Mouse (Mus musculus) 416B (cell line): ENCODE data around the gene Pnrc1.
"Not testable (repeated sequence)": the region's sequence is repeated elsewhere in the genome, so short reads cannot be mapped to it uniquely, and the experiment has no call there.

Experiments used
- DNase-seq: peaks from one replicate; pipeline ENCODE4 v3.0.0; 2011; ENCODE audit warnings: low read depth

The Pnrc1 gene

GRCm38 (mm10) chr4:33290002-33290401 is at the start of gene Pnrc1:
Pnrc1 (minus strand) TSS chr4:33290163.
- peak; percentile 94 for DNase-seq

DNA sequence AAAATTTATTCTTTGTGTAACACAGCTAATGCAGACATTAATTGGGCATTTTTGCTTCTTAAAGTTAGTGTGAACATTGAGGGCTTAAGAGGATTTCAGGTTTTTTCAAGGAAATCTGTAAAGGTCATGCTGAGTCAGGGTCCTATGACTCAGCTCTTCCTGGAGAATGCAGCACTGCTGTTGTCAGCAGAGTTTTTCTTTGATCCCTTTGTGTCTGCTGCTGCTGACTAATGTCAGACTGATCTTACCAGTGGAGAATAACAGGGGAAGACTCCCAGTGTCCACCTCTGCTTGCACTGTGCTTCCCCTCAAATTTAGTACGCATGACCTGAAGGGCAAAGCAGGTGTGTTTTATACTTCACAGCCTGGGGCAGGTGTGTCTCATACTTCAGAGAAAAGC is 48.0 kb upstream of the Pnrc1 start:
- DNase-seq = peak; percentile 86

- DNase-seq = peak; percentile 43
Observed at GRCm38 (mm10) chr4:33332956-33333455, 43.0 kb upstream of the Pnrc1 start.

GRCm38 (mm10) chr4:33331147-33331546 is 41.2 kb upstream of the Pnrc1 start:
- peak; percentile 62 for DNase-seq

DNA sequence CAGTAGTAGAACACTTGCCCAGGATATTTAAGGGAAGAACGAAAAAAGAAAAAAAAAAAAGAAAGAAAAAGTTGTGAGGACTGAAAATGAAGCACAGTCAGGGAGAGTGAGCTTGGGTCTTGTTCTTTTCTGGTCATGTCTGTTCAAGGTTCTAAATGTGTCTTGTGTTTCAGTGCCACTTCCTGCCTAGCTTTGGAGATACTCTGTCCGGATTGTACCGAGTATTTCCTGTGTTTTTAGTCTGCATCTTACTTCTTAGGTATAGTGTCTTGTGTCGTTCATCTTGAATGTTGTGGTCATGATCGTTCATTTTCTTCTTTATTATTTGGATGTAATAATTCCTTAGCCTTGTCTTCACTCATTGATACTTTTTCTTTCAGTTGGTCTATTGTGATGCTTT is 25.9 kb upstream of the Pnrc1 start:
- DNase-seq = peak; percentile 40

GRCm38 (mm10) chr4:33314150-33314549 is 24.2 kb upstream of the Pnrc1 start:
- DNase-seq = not testable (repeated sequence)

GRCm38 (mm10) chr4:33310840-33311437 is 21.0 kb upstream of the Pnrc1 start:
- DNase-seq = peak; percentile 32

DNA sequence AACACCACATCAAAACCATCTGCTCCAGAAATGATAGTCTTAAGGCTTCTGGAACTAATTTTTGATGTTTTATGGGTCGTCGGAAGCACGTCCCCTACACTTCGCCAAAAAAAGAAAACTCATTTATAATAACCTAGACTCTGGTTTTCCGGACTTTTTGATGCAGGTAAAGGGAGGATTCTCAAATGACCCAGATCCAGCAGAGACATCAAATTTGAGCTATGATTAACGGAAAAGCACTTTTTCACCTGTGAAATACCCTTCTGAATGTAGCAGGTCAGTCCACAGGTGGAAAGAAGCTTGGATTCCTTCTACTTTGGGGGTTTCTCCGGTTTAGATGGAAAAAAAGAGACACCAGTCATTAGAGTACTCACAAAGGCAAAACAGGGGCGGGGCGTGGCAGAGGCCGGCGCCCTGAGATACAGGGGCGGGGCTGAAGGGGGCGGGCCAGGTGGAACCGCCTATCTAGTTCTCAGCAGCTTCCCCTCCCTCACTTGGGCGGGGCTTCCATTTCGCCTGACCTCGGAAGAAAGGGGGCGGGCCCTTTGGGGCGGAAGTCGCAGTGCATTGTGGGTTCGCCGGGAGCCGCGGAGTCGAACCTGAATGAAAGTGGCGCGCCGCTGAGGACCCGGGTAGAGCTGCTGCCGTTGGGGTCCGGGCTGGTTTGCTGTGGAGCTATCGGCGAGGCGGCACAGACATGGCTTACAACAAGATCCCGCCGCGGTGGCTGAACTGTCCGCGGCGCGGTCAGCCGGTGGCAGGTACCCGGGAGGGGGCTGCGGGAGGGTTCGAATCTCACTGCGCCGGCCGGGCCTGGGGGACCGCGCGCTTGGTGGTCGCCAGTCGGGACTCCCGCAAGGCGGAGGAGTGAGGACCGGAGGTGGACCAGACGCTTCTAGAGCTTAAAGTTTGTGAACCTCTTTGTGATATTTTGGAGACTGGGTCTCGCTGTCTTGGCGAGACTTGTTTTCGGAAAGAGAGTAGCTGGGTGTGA is 20.1 kb upstream of the Pnrc1 start, which contains the start of gene Rngtt:
Gene Rngtt (plus strand): TSS at position 548 of the 994 bp plus-strand sequence.
- DNase-seq = peak; percentile 98

DNA sequence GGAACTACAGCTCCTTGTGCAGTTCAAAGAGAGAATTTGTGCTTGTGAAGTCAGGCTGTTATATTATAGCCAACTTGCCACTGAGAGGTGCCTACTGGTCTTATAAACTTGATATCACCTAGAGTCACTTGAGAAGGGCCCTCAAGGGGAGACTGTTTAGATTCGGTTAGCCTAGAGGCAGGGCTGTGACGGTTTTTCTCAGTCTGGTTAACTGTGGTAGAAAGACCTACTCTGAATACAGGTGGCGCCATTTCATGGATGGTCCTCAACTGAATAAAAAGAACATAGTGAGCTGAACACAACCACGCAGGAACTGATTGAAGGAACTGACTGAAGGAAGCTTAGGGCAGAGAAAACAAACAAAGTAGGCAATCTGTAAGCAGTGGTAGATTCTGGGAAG is 17.2 kb upstream of the Pnrc1 start:
- DNase-seq = peak; percentile 42

DNA sequence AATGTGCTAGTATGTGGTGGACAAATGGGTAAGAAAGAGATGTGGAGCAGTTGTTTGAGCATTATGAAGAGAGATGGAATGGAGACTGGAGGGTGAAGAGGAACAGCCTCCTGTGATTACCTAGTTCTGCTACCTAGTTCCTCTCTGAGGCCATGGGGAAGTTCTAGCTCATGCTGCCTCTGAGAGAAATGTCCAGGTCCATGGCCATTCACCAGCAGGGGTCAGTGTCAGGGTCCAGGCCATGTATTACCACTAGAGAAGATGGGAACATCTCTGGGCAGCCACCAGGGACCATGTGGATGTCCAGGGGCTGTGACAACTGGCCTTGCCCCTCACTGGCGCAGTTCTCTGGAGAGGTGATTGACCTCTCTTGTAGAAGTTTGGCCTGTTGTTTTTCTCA is 13.1 kb upstream of the Pnrc1 start:
- DNase-seq = no peak

DNA sequence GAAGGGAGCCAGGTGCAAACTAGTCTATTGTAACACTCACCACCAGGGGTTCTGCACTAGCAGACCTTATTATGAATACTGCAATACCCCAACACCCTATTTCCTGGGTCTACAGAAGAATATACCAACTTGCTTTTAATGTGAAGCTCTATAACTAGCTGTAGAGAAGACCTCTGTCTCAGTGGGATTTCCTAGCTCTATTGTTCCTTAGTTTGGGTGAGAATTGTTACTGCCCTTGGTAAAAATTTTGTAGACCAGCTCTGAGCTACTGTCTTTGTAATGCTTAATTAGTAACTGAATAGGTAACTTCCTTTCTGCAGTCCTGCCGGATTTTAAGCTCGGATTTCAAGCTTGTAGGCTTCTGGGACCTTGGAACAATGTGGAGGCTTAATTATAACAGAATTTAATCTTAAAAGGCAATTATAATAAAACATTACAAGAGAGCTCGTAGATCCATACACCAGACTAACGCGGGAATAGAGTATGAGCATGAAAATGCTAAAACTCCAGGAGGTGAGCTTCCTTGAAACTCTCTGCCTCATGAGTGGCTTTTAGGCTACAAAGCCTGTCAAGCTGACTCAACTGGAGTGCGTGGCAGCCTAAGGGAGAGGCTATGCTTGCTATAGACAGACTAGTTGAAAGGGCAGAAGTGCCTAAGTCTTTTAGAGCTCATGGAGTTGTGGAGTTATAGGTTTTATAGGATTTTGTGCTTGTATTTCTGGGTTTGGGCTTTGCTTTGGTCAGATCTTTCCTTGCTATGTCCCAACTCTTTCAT is 11.1 kb upstream of the Pnrc1 start:
- DNase-seq = not testable (repeated sequence)

DNA sequence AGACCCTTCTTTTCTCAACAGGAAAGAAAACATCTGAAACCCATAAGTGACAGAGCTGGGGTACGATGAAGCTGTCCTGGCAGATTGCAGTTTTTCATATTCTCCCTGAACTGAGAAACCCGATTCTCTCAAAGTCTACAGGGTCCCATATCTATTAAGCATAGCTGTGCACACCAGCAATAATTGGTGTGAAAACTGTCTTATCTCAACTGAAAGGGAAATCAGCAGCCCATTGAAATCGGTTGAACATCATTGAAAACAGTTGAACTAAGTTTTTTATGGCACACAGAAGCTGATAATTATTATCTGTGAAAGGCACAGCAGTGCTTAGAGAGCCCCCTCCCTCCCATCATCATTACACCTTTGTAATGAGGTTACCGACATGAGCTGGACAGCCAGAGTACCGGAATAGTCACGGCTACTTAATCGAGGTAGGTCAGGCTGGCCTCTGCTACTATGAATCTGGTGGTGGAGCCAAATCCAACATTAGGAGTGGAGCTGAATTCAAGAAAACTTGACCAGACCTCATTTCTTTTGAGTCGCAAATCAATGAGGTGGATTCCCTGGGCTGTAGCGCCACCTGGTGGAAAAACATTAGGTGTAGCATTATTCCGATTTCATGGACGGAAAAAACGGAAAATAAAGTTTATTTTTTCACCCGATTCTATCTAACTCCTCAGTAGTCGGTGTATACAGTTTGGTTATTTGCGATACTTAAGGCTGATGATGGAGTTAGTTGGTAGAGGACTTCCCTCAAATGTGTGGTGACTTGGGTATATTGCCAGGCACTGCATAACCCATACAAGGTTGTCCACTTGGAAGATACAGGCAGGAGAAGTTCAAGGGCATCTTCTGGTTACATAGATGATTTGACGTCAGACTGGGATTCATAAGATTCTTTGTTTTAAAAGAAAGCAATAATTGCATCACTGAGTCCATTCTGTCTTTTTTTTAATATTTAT is 2.7 kb upstream of the Pnrc1 start:
- DNase-seq = peak; percentile 80

DNA sequence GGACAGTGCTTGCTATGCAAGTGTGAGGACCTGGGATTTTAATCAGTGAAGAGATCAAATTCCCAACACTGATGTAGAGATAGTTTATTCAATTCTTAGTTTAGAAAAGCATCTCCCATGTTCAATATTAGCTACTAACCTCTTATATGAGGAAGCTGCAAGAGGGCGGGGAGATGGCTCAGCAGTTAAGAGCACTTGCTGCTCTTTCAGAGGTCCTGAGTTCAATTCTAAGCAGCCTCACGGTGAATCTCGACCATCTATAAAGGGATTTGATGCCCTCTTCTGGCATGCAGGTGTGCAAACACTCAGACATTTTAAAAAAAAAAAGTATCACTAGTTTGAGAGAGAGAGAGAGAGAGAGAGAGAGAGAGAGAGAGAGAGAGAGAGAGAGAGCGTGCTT is 915 bp upstream of the Pnrc1 start:
- DNase-seq = peak; percentile 85

- peak; percentile 60 for DNase-seq
Observed at GRCm38 (mm10) chr4:33289106-33289650, 785 bp downstream of the Pnrc1 start.

GRCm38 (mm10) chr4:33285448-33285847 is 4.5 kb downstream of the Pnrc1 start:
- DNase-seq = no peak

DNA sequence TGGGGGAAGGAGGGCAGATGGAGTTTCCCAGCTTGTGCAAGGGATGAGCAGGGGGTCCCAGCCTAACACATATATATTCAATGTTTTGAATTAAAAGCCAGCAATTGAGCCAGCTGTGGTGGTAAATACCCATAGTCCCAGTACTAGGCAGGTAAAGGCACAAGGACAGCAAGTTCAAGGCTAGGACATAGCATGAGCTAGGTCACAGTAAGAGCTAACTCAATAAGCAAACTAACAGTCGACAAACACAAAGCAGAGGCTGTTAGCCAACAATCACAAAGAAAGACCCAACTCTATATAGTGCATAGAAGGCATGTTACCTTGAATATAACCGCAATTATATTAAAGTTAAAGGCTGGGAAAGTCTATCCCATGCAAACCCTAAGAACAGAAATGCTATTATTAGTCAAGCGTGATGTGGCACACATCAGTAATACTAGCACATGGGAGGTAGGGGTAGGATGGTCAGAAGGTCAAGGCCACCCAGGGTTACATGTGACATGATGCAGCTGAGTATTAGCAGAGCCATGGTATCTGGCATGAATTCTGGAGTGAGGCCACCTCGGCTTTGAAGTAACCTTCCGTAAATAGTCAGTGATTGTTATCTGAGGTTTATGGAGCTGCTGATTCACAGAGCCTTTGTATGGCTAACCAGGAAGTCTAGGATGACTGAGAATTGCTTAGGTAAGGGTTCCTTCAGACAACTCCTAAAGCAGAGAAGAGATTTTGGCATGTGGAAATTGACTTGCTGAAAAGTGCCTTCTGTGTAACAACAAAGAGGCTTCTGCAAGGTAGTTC is 5.7 kb downstream of the Pnrc1 start:
- peak; percentile 73 for DNase-seq

GRCm38 (mm10) chr4:33281891-33282685 is 7.9 kb downstream of the Pnrc1 start:
- DNase-seq = no peak

GRCm38 (mm10) chr4:33273437-33273836 is 16.5 kb downstream of the Pnrc1 start:
- no peak for DNase-seq
